Mouse (Mus musculus) bone marrow macrophage, adult 2 months (primary cell): ENCODE measurements at regions not wholly inside any gene's neighbourhood (a gene's known extent, or its start where the extent isn't known, plus 50 kb on each side); places are given as distances from the start of the nearest gene placed in this dataset.

Experiments
- CTCF ChIP-seq: IDR thresholded peaks from 2 replicates; pipeline ENCODE4 v1.5.1; 2012; ENCODE audit warnings: low read depth, mild to moderate bottlenecking, low read length, moderate library complexity
- POLR2A ChIP-seq: IDR thresholded peaks from 2 replicates; pipeline ENCODE4 v1.6.1; 2012; ENCODE audit warnings: mild to moderate bottlenecking, low read depth, low read length, borderline replicate concordance

- TF ChIP-seq CTCF = no peak
- no peak for TF ChIP-seq POLR2A
Measured at GRCm38 (mm10) chr2:75101501-75101900, 275.9 kb downstream of the Mtx2 start.
